Mouse (Mus musculus) ES-Bruce4 (cell line): ENCODE measurements around the gene Nudt21. TPM values are rescaled to one million over a fixed set of nuclear protein-coding genes. Genes with fewer than 3 reads are reported as not detected.

Experiments
- H3K27ac ChIP-seq: 2 replicates; pipeline ENCODE4 v1.5.1; 2012; ENCODE audit warnings: low read length, inconsistent platforms; ENCODE audit not compliant: insufficient read depth
- H3K27me3 ChIP-seq: 2 replicates; pipeline ENCODE4 v1.6.1; 2012; ENCODE audit warnings: mild to moderate bottlenecking, low read length, inconsistent platforms; ENCODE audit not compliant: control insufficient read depth, poor library complexity, insufficient read depth, severe bottlenecking
- H3K36me3 ChIP-seq: 2 replicates; pipeline ENCODE4 v1.6.1; 2012; ENCODE audit warnings: inconsistent platforms, mild to moderate bottlenecking, low read length, moderate library complexity; ENCODE audit not compliant: control insufficient read depth, poor library complexity, insufficient read depth, severe bottlenecking
- H3K4me1 ChIP-seq: one replicate; pipeline ENCODE4 v1.8.1; 2011; ENCODE audit warnings: low read length; ENCODE audit not compliant: control insufficient read depth, insufficient read depth
- H3K4me3 ChIP-seq: 2 replicates; pipeline ENCODE4 v1.5.1; 2011; ENCODE audit warnings: low read depth, mild to moderate bottlenecking, low read length
- H3K9ac ChIP-seq: 2 replicates; pipeline ENCODE4 v1.6.1; 2012; ENCODE audit warnings: low read depth, mild to moderate bottlenecking, inconsistent platforms; ENCODE audit not compliant: poor library complexity, severe bottlenecking
- H3K9me3 ChIP-seq: replicated peaks from 2 replicates; pipeline ENCODE4 v1.6.1; 2012; ENCODE audit warnings: mild to moderate bottlenecking, low read length, inconsistent platforms; ENCODE audit not compliant: control insufficient read depth, poor library complexity, insufficient read depth, severe bottlenecking
- CTCF ChIP-seq: IDR thresholded peaks from one replicate; pipeline ENCODE4 v1.8.1; 2011; ENCODE audit warnings: low read depth, low read length
- EP300 ChIP-seq: IDR thresholded peaks from 2 replicates; pipeline ENCODE4 v1.6.1; 2011; ENCODE audit warnings: low read depth, low read length; ENCODE audit not compliant: insufficient read depth
- POLR2A ChIP-seq: IDR thresholded peaks from one replicate; pipeline ENCODE4 v1.8.1; 2011; ENCODE audit warnings: low read length; ENCODE audit not compliant: insufficient read depth
- polyA plus RNA-seq: library from polyadenylated mRNA; stranded (reverse); fragments of >200 nt; gene quantifications from 2 replicates; pipeline ENCODE4 v1.2.4, GENCODE M21; 2011; ENCODE audit warnings: low read depth; ENCODE audit not compliant: missing spikeins, insufficient read depth, insufficient read length

Gene Nudt21
- polyA plus RNA-seq, 1 experiment = 233 TPM

DNA sequence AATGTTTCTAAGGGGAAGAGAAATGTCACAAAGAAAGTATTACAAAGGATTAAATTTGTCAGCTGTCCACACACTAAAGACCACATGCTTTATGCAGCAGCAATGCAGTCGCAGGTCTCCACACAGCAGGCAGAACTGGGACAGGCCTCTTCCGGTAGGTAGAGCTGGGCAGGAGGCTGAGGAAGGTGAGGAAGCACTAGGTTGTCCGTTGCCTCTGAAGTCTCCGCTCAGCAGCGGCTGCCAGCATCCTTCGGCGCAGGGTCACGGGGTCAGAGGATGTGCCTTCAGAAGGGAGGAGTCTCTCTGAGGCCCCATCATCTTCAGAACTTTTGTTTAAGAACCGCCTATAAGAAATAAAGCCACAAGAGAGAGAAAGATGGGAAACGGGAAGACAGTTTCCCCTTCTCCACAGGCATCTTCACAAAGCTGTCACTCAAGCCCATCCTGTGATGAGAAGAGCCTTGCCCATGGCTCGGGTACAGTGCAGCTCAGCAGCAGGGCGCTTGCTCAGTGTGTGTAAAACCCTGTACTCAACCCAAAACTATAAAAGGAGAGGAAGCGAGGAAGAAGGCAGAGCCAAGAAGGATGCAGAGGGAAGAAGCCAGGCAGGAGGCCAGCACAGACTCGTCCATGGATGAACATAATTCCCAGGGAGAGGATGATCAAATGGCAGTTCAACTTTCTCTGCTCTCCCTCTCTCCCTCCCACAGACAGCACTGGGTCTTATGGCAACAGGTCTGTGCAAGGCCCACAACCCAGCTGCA lies 63.7 kb downstream of the Nudt21 start:
- Histone ChIP-seq H3K9ac (no peak overlapping the region), H3K27ac (no peak overlapping the region), H3K4me3 (no peak overlapping the region), H3K27me3 (no peaks in the 10 kb centered on the region), H3K9me3 (no peaks in the 10 kb centered on the region), H3K4me1 (no peaks in the 10 kb centered on the region), H3K36me3 (peaks cover 3% of the 10 kb centered on the region)
- TF ChIP-seq EP300 (no peak), CTCF (no peak), POLR2A (no peak)

DNA sequence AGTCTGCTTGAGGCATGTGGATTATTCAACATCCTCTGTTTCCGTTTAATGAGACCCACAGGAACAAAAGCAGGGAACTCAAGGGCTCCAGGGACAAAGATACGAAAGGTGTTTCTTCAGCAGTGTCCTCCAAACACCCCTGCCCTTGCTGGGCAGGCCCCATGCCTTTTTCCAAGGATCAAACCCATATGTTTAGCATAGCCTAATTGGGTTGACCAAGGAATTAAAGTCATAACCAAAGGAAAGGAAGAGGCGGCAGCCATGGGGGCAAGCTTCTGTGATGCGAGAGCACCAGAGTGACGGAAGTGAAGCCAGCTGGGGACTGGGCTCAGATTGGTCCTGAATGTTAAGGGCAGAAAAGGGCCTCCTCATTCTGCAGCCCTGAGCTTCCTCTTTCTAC lies 64.6 kb downstream of the Nudt21 start:
- peaks cover 3% of the 10 kb centered on the region for H3K36me3 ChIP-seq
- TF ChIP-seq POLR2A (no peak), EP300 (no peak), CTCF (no peak)
- H3K4me3 ChIP-seq = no peak overlapping the region
- H3K9me3 ChIP-seq = no peaks in the 10 kb centered on the region
- no peaks in the 10 kb centered on the region for H3K4me1 ChIP-seq
- H3K9ac ChIP-seq = no peak overlapping the region
- no peak overlapping the region for H3K27ac ChIP-seq
- H3K27me3 ChIP-seq = no peaks in the 10 kb centered on the region

GRCm38 (mm10) chr8:93971451-93971850 lies 65.4 kb downstream of the Nudt21 start:
- no peak overlapping the region for H3K4me3 ChIP-seq
- peaks cover 3% of the 10 kb centered on the region for H3K36me3 ChIP-seq
- no peak overlapping the region for H3K27ac ChIP-seq
- H3K9ac ChIP-seq = no peak overlapping the region
- H3K4me1 ChIP-seq = no peaks in the 10 kb centered on the region
- TF ChIP-seq CTCF (no peak), EP300 (no peak), POLR2A (no peak)
- H3K9me3 ChIP-seq = no peaks in the 10 kb centered on the region
- no peaks in the 10 kb centered on the region for H3K27me3 ChIP-seq

DNA sequence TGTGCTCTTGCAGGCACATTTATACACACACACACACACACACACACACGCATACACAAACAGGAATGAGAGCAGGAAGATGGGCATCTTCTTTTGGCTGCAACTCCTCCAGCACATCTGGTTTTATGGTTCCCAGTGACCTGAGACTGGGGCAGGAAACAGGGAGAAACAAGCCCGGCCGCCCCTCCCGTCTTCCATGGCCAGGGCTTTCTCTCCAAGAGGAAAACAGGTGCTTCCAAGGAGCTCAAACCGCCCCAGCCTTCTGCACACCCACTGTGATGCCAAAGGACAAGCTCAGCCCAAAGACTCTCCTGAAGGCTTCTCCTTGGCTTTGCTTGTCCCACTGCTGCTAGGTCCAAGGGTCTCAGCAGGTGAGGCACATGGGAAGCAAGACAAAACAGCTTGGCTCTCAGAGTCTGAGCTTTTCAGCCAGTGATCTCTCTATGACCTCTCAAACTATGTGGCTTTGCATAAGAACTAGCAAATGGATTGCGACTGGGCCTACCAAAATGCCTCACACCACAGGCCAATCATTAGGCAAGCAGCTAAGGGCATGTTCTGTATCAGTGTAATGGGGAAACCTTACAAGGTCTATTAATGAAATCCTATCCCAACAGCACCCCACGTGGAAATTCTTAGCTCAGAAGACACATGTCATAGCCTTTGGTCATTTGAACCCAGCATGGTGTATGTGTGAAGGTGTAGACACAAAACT lies 67.0 kb downstream of the Nudt21 start:
- TF ChIP-seq EP300 (no peak), POLR2A (no peak), CTCF (no peak)
- no peaks in the 10 kb centered on the region for H3K9me3 ChIP-seq
- no peaks in the 10 kb centered on the region for H3K36me3 ChIP-seq
- H3K27me3 ChIP-seq = no peaks in the 10 kb centered on the region
- no peaks in the 10 kb centered on the region for H3K4me1 ChIP-seq
- H3K27ac ChIP-seq = no peak overlapping the region
- H3K4me3 ChIP-seq = no peak overlapping the region
- no peak overlapping the region for H3K9ac ChIP-seq

GRCm38 (mm10) chr8:93968293-93968692 lies 68.5 kb downstream of the Nudt21 start:
- Histone ChIP-seq H3K4me1 (no peaks in the 10 kb centered on the region), H3K9ac (no peak overlapping the region), H3K27ac (no peak overlapping the region), H3K9me3 (no peaks in the 10 kb centered on the region), H3K27me3 (no peaks in the 10 kb centered on the region), H3K4me3 (no peak overlapping the region), H3K36me3 (no peaks in the 10 kb centered on the region)
- TF ChIP-seq CTCF = no peak
- no peak for TF ChIP-seq POLR2A
- TF ChIP-seq EP300 = no peak

Other genes starting within 250 kb of the Nudt21 start
- 5.0 and 7.4 TPM in 2 replicates for gene Gnao1, start 227.1 kb downstream of the Nudt21 start, polyA plus RNA-seq
- 28.6 and 33.5 TPM in 2 replicates for gene Amfr, start 24.2 kb downstream of the Nudt21 start, polyA plus RNA-seq
- gene Ogfod1, start 167 bp upstream of the Nudt21 start, polyA plus RNA-seq = 31.9 and 37.8 TPM in 2 replicates
- 12.8 and 19.3 TPM in 2 replicates for gene Bbs2, start 61.9 kb upstream of the Nudt21 start, polyA plus RNA-seq
- gene Mt4, start 100.2 kb upstream of the Nudt21 start, polyA plus RNA-seq = 3.0 TPM in 1 of 2 replicates, not detected in the other
- 3.9 and 5.4 TPM in 2 replicates for gene Mt3, start 115.6 kb upstream of the Nudt21 start, polyA plus RNA-seq
- gene Mt2, start 135.6 kb upstream of the Nudt21 start, polyA plus RNA-seq = 1,296 and 1,384 TPM in 2 replicates
- gene Mt1, start 142.1 kb upstream of the Nudt21 start, polyA plus RNA-seq = 867 and 876 TPM in 2 replicates
- 104 and 106 TPM in 2 replicates for gene Nup93, start 177.5 kb upstream of the Nudt21 start, polyA plus RNA-seq